Mouse (Mus musculus): Measurements from ENCODE around the gene Ints5.

GRCm38 (mm10) chr19:8914212-8914611 lies 21.4 kb downstream of the Ints5 start:
- TF ChIP-seq CTCF (IDR thresholded peaks at IDR 0.05; ENCODE audit: borderline replicate concordance, insufficient read depth, low read depth, low read length) (no peak), POLR2A (IDR thresholded peaks at IDR 0.05; ENCODE audit: borderline replicate concordance, insufficient read depth, low read length) (no peak)

Measured in cerebellum, adult 2 months (tissue).